Mouse (Mus musculus) thymus, adult 2 months (tissue): Measurements from ENCODE around the gene Lypd6b.

Source experiments
- CTCF ChIP-seq: fragments of 200-500 bp; IDR thresholded peaks from 2 replicates; pipeline ENCODE4 v1.5.1; 2012; ENCODE audit warnings: mild to moderate bottlenecking, control low read depth, low read length, moderate library complexity, borderline replicate concordance; ENCODE audit not compliant: control insufficient read depth, poor library complexity, insufficient read depth; ENCODE audit errors: extremely low read depth
- POLR2A ChIP-seq: fragments of 200-500 bp; IDR thresholded peaks from 2 replicates; pipeline ENCODE4 v1.6.1; 2012; ENCODE audit warnings: mild to moderate bottlenecking, low read length, control low read depth, moderate library complexity; ENCODE audit not compliant: control insufficient read depth, poor library complexity, insufficient read depth; ENCODE audit errors: extremely low read depth

GRCm38 (mm10) chr2:49809496-49809895, 22.0 kb downstream of the Lypd6b start:
- TF ChIP-seq CTCF (no peak), POLR2A (no peak)
